Mouse (Mus musculus) lung, embryonic 14.5 days (tissue): ENCODE results near the gene AC131692.1. TPM values are rescaled to one million over a fixed set of nuclear protein-coding genes. Genes with fewer than 3 reads are reported as not detected.
A peak's percentile ranks its signal among the peaks of the same experiment; 100 is the strongest.

ENCODE experiments used
- ATAC-seq: fragments of 200-750 bp; cut with Nextera tagmentation; 2 replicates; pipeline ENCODE4 v1.8.0; 2017; ENCODE audit warnings: mild to moderate bottlenecking, moderate TSS enrichment, moderate library complexity; ENCODE audit not compliant: insufficient read depth
- DNase-seq: peaks from one replicate; pipeline ENCODE4 v3.0.0-alpha.2; 2015
- H3K27ac ChIP-seq: fragments of 300-500 bp; sonication (generic); 2 replicates; pipeline ENCODE4 v1.5.1; 2014; ENCODE audit warnings: low read depth, mild to moderate bottlenecking, moderate library complexity
- H3K27me3 ChIP-seq: fragments of 300-500 bp; sonication (generic); 2 replicates; pipeline ENCODE4 v1.6.1; 2014; ENCODE audit warnings: low read length, control low read depth; ENCODE audit not compliant: insufficient read depth
- H3K36me3 ChIP-seq: fragments of 300-500 bp; sonication (generic); 2 replicates; pipeline ENCODE4 v1.6.1; 2014; ENCODE audit warnings: control low read depth; ENCODE audit not compliant: insufficient read depth
- H3K4me1 ChIP-seq: fragments of 300-500 bp; sonication (generic); 2 replicates; pipeline ENCODE4 v1.6.1; 2014; ENCODE audit warnings: antibody characterized with exemption, control low read depth; ENCODE audit not compliant: insufficient read depth
- H3K4me2 ChIP-seq: fragments of 300-500 bp; sonication (generic); 2 replicates; pipeline ENCODE4 v1.6.1; 2014; ENCODE audit warnings: mild to moderate bottlenecking
- H3K4me3 ChIP-seq: fragments of 300-500 bp; sonication (generic); 2 replicates; pipeline ENCODE4 v1.5.1; 2014; ENCODE audit warnings: low read depth, low read length
- H3K9ac ChIP-seq: fragments of 300-500 bp; sonication (generic); 2 replicates; pipeline ENCODE4 v1.6.1; 2014
- H3K9me3 ChIP-seq: fragments of 300-500 bp; sonication (generic); 2 replicates; pipeline ENCODE4 v1.6.1; 2016; ENCODE audit warnings: low read depth, low read length, control low read depth
- CTCF ChIP-seq: IDR thresholded peaks from 2 replicates; pipeline ENCODE4 v1.5.1; 2016; ENCODE audit warnings: antibody characterized with exemption, low read depth
- WGBS: fragments of 180-500 bp; shearing (Covaris S2); extraction: QIAGEN DNeasy Blood & Tissue Kit; methylation state at CpG from one replicate; pipeline ENCODE4 v1.1.7; 2014; 5-methylcytosine and 5-hydroxymethylcytosine counted together
- polyA plus RNA-seq: library from polyadenylated mRNA; unstranded; fragments of >200 nt; fragmentation: Nextera tagmentation; extraction: Ambion mirVana; gene quantifications from 2 replicates; pipeline ENCODE4 v1.2.1, GENCODE M21; 2014

Gene AC131692.1
- polyA plus RNA-seq, 1 experiment from 2014 or later, result not detected

- no peaks in the 10 kb centered on the region for H3K27me3 ChIP-seq
- 73% methylated on average over 7 of the region's 7 CpGs for whole genome bisulfite sequencing
- H3K9ac ChIP-seq, result no peak overlapping the region
- no peak overlapping the region for H3K4me3 ChIP-seq
- ATAC-seq (no peak), DNase-seq (no peak)
- TF ChIP-seq CTCF, result no peak
- no peak overlapping the region for H3K4me2 ChIP-seq
- H3K4me1 ChIP-seq, result peaks cover 5% of the 10 kb centered on the region; the same call in 1 of the 2 replicates
- H3K27ac ChIP-seq, result no peak overlapping the region
- H3K9me3 ChIP-seq, result no peaks in the 10 kb centered on the region
- H3K36me3 ChIP-seq, result peaks cover 81% of the 10 kb centered on the region
Measured at GRCm38 (mm10) chr19:6052516-6052915, 41.7 kb upstream of the AC131692.1 start.

DNA sequence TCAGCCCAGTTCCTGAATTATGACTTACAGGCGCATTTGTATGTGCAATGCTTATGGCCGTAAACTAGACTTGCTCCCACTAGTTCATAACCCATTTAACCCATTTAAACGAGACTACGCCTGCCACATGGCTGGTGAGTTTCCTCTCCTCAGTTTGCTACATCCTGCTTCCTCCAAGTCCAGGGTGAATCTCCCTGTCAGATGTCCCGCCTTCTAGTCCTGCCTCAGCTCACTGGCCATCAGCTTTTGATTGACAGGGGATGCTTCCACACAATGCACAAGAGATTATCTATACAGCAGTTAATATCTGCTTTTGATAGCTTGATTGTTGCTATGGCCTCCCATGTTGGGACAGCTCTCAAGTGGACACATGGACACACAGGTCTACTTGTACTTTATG, 39.9 kb upstream of the AC131692.1 start:
- no peak overlapping the region for H3K4me3 ChIP-seq
- WGBS, result 82% methylated on average over 5 of the region's 5 CpGs
- no peaks in the 10 kb centered on the region for H3K9me3 ChIP-seq
- H3K27ac ChIP-seq, result no peak overlapping the region
- H3K4me2 ChIP-seq, result no peak overlapping the region
- DNase-seq (no peak), ATAC-seq (no peak)
- H3K27me3 ChIP-seq, result no peaks in the 10 kb centered on the region
- no peak for TF ChIP-seq CTCF
- no peaks in the 10 kb centered on the region for H3K4me1 ChIP-seq
- H3K9ac ChIP-seq, result no peak overlapping the region
- peaks cover 74% of the 10 kb centered on the region for H3K36me3 ChIP-seq

DNA sequence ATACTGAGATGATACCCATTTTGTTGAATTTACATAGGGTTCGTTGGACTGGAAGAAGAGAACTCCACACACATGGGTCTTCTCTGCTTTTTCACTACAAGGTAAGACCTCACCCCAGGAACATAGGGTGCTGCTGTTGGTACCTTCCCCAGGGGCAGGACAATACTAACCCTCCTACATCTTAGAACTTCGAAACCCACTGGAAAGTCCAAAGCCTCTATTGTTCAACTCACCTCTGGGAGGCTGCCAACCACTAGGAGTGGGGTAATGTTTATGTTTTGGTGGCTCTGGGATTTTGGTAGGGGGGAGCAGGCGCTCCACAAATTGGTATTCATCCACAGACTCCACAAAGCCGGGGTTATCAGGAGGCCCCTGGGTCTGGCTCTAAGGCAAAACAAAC, 37.5 kb upstream of the AC131692.1 start:
- H3K4me3 ChIP-seq, result peak overlapping the region; percentile 86
- H3K4me2 ChIP-seq, result peak overlapping the region; percentile 74
- DNase-seq, result no peak
- peak overlapping the region; percentile 91 for H3K9ac ChIP-seq
- peaks cover 56% of the 10 kb centered on the region for H3K36me3 ChIP-seq
- H3K9me3 ChIP-seq, result no peaks in the 10 kb centered on the region
- 54% methylated on average over 4 of the region's 4 CpGs for WGBS
- H3K4me1 ChIP-seq, result no peaks in the 10 kb centered on the region
- H3K27ac ChIP-seq, result no peak overlapping the region
- no peak for ATAC-seq
- TF ChIP-seq CTCF, result no peak
- H3K27me3 ChIP-seq, result no peaks in the 10 kb centered on the region

- DNase-seq, result peak; percentile 100
- peak within 1 kb of the TSS; percentile 69 for H3K27ac ChIP-seq
- H3K4me2 ChIP-seq, result peak within 1 kb of the TSS; percentile 74
- no peak for TF ChIP-seq CTCF
- H3K27me3 ChIP-seq, result no peaks in the 10 kb centered on the region
- WGBS, result under 1% methylated on average over 63 of the region's 63 CpGs
- H3K9me3 ChIP-seq, result no peaks in the 10 kb centered on the region
- peaks cover 7% of the 10 kb centered on the region; the same call in 1 of the 2 replicates for H3K4me1 ChIP-seq
- H3K4me3 ChIP-seq, result peak within 1 kb of the TSS; percentile 86
- peak within 1 kb of the TSS; percentile 91 for H3K9ac ChIP-seq
- ATAC-seq, result peak; percentile 79
- peaks cover 48% of the 10 kb centered on the region for H3K36me3 ChIP-seq
Measured at GRCm38 (mm10) chr19:6057313-6058096, 36.7 kb upstream of the AC131692.1 start, which contains the start of the genes Mrpl49 and Fau. Gene Mrpl49, minus strand, starts transcription at chr19:6057785. Gene Fau, plus strand, starts transcription at chr19:6057844.

- peak overlapping the region; percentile 91 for H3K9ac ChIP-seq
- H3K4me3 ChIP-seq, result peak overlapping the region; percentile 86
- peaks cover 12% of the 10 kb centered on the region; the same call in 1 of the 2 replicates for H3K4me1 ChIP-seq
- ATAC-seq, result peak; percentile 0; the same call in 1 of the 2 replicates
- H3K27ac ChIP-seq, result 0 out of 2 replicates have a peak overlapping the region, but pooled peaks have one; percentile 69
- no peak for DNase-seq
- no peaks in the 10 kb centered on the region for H3K9me3 ChIP-seq
- H3K4me2 ChIP-seq, result peak overlapping the region; percentile 74
- H3K36me3 ChIP-seq, result peaks cover 38% of the 10 kb centered on the region
- no peaks in the 10 kb centered on the region for H3K27me3 ChIP-seq
- TF ChIP-seq CTCF, result no peak
- WGBS, result 29% methylated on average over 5 of the region's 5 CpGs
Measured at GRCm38 (mm10) chr19:6058513-6058912, 35.7 kb upstream of the AC131692.1 start.

DNA sequence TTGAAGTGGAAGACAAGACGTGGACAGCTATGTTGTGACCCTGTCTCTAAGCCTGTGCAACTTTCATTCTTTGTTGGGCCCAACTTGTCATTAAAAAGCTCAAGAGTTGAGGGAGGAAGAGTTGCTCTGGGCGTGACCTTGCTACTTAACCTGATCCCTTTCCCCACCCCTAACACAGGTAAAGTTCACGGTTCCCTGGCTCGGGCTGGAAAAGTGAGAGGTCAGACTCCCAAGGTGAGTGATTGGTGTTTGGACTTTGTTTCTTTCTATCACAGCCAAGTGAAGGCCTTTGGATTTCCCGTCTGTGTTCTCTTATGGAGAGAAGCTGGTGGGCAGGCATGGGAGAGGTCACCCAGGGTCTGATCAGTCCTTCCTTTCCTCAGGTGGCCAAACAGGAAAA, 35.3 kb upstream of the AC131692.1 start:
- Histone ChIP-seq H3K4me1 (peaks cover 12% of the 10 kb centered on the region; the same call in 1 of the 2 replicates), H3K9ac (peak overlapping the region; percentile 91), H3K27ac (no peak overlapping the region), H3K4me3 (peak overlapping the region; percentile 86), H3K27me3 (no peaks in the 10 kb centered on the region), H3K9me3 (no peaks in the 10 kb centered on the region), H3K36me3 (peaks cover 33% of the 10 kb centered on the region), H3K4me2 (peak overlapping the region; percentile 74)
- TF ChIP-seq CTCF, result no peak
- WGBS, result 74% methylated on average over 5 of the region's 5 CpGs
- DNase-seq (no peak), ATAC-seq (no peak)

- Histone ChIP-seq H3K4me1 (peaks cover 12% of the 10 kb centered on the region; the same call in 1 of the 2 replicates), H3K9me3 (no peaks in the 10 kb centered on the region), H3K4me2 (peak within 1 kb of the TSS; percentile 100), H3K9ac (peak within 1 kb of the TSS; percentile 92), H3K4me3 (peak within 1 kb of the TSS; percentile 90), H3K27ac (peak within 1 kb of the TSS; percentile 95), H3K36me3 (peaks cover 14% of the 10 kb centered on the region), H3K27me3 (no peaks in the 10 kb centered on the region)
- DNase-seq (peak; percentile 98), ATAC-seq (peak; percentile 75)
- TF ChIP-seq CTCF, result no peak
- WGBS, result under 1% methylated on average over 58 of the region's 58 CpGs
Measured at GRCm38 (mm10) chr19:6061021-6061533, 33.1 kb upstream of the AC131692.1 start, which contains the start of gene Znhit2. Gene Znhit2, plus strand, starts transcription at chr19:6061192.
